Mouse (Mus musculus): ENCODE data around the gene Mfsd6.

DNA sequence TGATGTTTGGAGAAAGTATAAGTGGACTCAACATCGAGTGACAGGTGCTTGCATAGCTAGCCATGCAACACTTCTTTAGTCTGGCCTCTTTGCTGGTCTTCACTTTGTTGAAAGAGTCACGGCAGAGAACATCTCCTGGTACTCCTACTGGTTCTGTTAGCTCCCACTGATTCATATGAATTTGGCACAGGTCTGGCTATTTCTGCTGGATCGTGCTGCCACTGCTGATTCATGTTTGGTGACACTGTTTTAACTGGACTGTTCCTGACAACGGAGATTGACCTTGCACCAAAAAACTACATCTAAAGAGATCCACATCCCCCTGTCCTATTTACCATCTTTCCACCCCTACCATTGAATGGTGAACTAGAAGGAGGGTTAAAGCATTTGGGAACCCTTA is 118.8 kb downstream of the Mfsd6 start:
- TF ChIP-seq EP300 (IDR thresholded peaks at IDR 0.05; ENCODE audit: low read depth) (no peak), CTCF (IDR thresholded peaks at IDR 0.05; ENCODE audit: low read depth) (no peak)
